Mouse (Mus musculus) heart, embryonic 14.5 days (tissue): ENCODE results near the gene Tpcn2. TPM values are rescaled to one million over a fixed set of nuclear protein-coding genes. Genes with fewer than 3 reads are reported as not detected.

ENCODE experiments used
- ATAC-seq: fragments of 200-750 bp; cut with Nextera tagmentation; 2 replicates; pipeline ENCODE4 v1.8.0; 2017; ENCODE audit warnings: low read depth, moderate TSS enrichment; ENCODE audit not compliant: insufficient number of reproducible peaks, insufficient read depth, low FRiP score
- H3K27ac ChIP-seq, 2 experiments: fragments of 200-500 bp in 1 of 2; fragments of 300-500 bp in 1 of 2; sonication (generic) in 1 of 2; replicated peaks in 1 of 2; 2 replicates each; pipeline ENCODE4 v1.5.1; 2012 to 2014; ENCODE audit warnings: low read depth in 2 of 2, low read length in 2 of 2, control low read depth in 1 of 2, mild to moderate bottlenecking in 1 of 2, mixed read lengths in 1 of 2; ENCODE audit not compliant: control insufficient read depth in 1 of 2, insufficient read depth in 1 of 2
- H3K27me3 ChIP-seq: fragments of 300-500 bp; sonication (generic); 2 replicates; pipeline ENCODE4 v1.6.1; 2014; ENCODE audit warnings: mild to moderate bottlenecking, low read length, control low read depth; ENCODE audit not compliant: control insufficient read depth, insufficient read depth
- H3K36me3 ChIP-seq: fragments of 300-500 bp; sonication (generic); 2 replicates; pipeline ENCODE4 v1.6.1; 2014; ENCODE audit warnings: mild to moderate bottlenecking, control low read depth, low read length, mixed read lengths; ENCODE audit not compliant: control insufficient read depth, insufficient read depth
- H3K4me1 ChIP-seq, 2 experiments: fragments of 200-500 bp in 1 of 2; fragments of 300-500 bp in 1 of 2; sonication (generic) in 1 of 2; 2 replicates each; pipeline ENCODE4 v1.6.1; 2012 to 2014; ENCODE audit warnings: low read length in 2 of 2, control low read depth in 1 of 2, mixed read lengths in 1 of 2; ENCODE audit not compliant: control insufficient read depth in 2 of 2, insufficient read depth in 2 of 2
- H3K4me2 ChIP-seq: fragments of 300-500 bp; sonication (generic); 2 replicates; pipeline ENCODE4 v1.6.1; 2014; ENCODE audit warnings: mild to moderate bottlenecking, low read length
- H3K4me3 ChIP-seq, 2 experiments: fragments of 200-500 bp in 1 of 2; fragments of 300-500 bp in 1 of 2; sonication (generic) in 1 of 2; 2 replicates each; pipeline ENCODE4 v1.5.1; 2012 to 2014; ENCODE audit warnings: low read length in 2 of 2, mild to moderate bottlenecking in 2 of 2, control low read depth in 1 of 2, low read depth in 1 of 2, moderate library complexity in 1 of 2; ENCODE audit not compliant: control insufficient read depth in 1 of 2, insufficient read depth in 1 of 2
- H3K9ac ChIP-seq: fragments of 300-500 bp; sonication (generic); 2 replicates; pipeline ENCODE4 v1.6.1; 2014; ENCODE audit warnings: mild to moderate bottlenecking, low read length
- H3K9me3 ChIP-seq: fragments of 300-500 bp; sonication (generic); 2 replicates; pipeline ENCODE4 v1.6.1; 2016; ENCODE audit warnings: low read length, control low read depth; ENCODE audit not compliant: control insufficient read depth
- WGBS: fragments of 180-500 bp; shearing (Covaris S2); extraction: QIAGEN DNeasy Blood & Tissue Kit; methylation state at CpG from one replicate; pipeline ENCODE4 v1.1.7; 2014; 5-methylcytosine and 5-hydroxymethylcytosine counted together
- polyA plus RNA-seq: library from polyadenylated mRNA; unstranded; fragments of >200 nt; fragmentation: Nextera tagmentation; extraction: Ambion mirVana; gene quantifications from 2 replicates; pipeline ENCODE4 v1.2.1, GENCODE M21; 2014

Gene Tpcn2
- polyA plus RNA-seq, 1 experiment from 2014 or later, result 2.4 TPM

DNA sequence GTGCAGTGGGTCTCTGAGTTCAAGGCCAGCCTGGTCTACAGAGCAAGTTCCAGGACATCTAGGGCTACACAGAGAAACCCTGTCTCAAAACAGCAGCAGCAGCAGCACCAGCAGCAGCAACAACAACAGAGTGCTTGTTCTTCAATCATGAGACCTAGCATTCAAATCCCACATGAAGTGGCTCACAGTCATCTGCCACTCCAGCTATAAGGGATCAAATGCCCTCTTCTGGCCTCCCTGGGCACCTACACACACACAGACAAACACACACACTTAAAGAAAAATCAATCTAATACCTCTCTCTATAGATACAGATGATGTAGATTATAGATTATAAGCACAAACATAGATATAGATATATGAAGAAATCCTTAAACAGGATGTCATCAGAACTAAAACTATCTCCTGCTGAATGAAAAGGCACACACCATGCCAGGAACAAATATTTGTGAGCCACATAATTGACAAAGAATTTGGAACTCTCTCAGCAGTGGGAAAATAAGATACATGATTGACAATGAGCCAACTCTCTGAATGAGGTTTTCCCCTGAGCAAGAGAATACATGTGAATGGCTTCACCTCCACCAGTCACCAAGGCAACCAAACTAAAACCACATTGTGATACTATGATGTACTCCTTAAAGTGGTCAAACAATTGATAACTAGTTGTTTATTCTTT lies 137.4 kb downstream of the Tpcn2 start:
- no peak for ATAC-seq
- no peaks in the 10 kb centered on the region for H3K4me1 ChIP-seq
- no peak overlapping the region for H3K4me3 ChIP-seq
- no peaks in the 10 kb centered on the region for H3K36me3 ChIP-seq
- H3K27me3 ChIP-seq, result no peaks in the 10 kb centered on the region
- H3K9ac ChIP-seq, result no peak overlapping the region
- no peaks in the 10 kb centered on the region for H3K9me3 ChIP-seq
- H3K27ac ChIP-seq, result no peak overlapping the region
- H3K4me2 ChIP-seq, result no peak overlapping the region

GRCm38 (mm10) chr7:145143502-145144070 lies 140.2 kb downstream of the Tpcn2 start:
- WGBS, result 47% methylated on average over 3 of the region's 3 CpGs
- Histone ChIP-seq H3K9ac (no peak overlapping the region), H3K27me3 (no peaks in the 10 kb centered on the region), H3K36me3 (no peaks in the 10 kb centered on the region), H3K27ac (no peak overlapping the region), H3K4me3 (no peak overlapping the region), H3K4me2 (no peak overlapping the region), H3K9me3 (no peaks in the 10 kb centered on the region), H3K4me1 (no peaks in the 10 kb centered on the region)
- no peak for ATAC-seq

- H3K4me3 ChIP-seq, result no peak overlapping the region
- H3K9me3 ChIP-seq, result 0 out of 2 replicates have a peak, but pooled peaks cover 4% of the 10 kb centered on the region
- no peak overlapping the region for H3K4me2 ChIP-seq
- no peaks in the 10 kb centered on the region for H3K36me3 ChIP-seq
- H3K27me3 ChIP-seq, result no peaks in the 10 kb centered on the region
- ATAC-seq, result no peak
- no peaks in the 10 kb centered on the region for H3K4me1 ChIP-seq
- H3K9ac ChIP-seq, result no peak overlapping the region
- WGBS, result 50% methylated on average over 2 of the region's 2 CpGs
- H3K27ac ChIP-seq, result no peak overlapping the region
Measured at GRCm38 (mm10) chr7:145140656-145141055, 143.2 kb downstream of the Tpcn2 start.

- no peaks in the 10 kb centered on the region for H3K27me3 ChIP-seq
- 81% methylated on average over 3 of the region's 3 CpGs for WGBS
- H3K4me2 ChIP-seq, result no peak overlapping the region
- ATAC-seq, result no peak
- no peak overlapping the region for H3K4me3 ChIP-seq
- H3K9ac ChIP-seq, result no peak overlapping the region
- H3K9me3 ChIP-seq, result 0 out of 2 replicates have a peak, but pooled peaks cover 4% of the 10 kb centered on the region
- no peaks in the 10 kb centered on the region for H3K4me1 ChIP-seq
- H3K36me3 ChIP-seq, result no peaks in the 10 kb centered on the region
- H3K27ac ChIP-seq, result no peak overlapping the region
Measured at GRCm38 (mm10) chr7:145139576-145139975, 144.2 kb downstream of the Tpcn2 start.

DNA sequence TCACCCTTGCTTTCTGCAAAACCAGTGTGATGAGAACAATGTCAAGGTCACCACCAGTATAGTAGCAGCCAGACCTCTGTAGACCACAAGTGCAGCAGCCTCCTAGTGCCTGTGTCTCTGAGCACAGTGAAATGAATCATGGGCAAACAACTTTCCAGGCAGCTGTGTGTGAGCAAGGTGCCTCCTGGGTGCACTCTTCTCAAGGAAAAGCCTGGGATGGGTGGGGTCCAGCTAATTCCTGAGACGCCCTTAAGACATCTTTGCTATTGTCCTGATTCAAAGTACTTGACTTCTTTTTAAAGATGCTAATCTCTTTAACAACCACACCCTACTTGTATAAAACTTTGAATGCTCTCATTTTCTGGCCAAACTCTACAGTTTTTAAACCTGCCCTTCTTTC lies 144.7 kb downstream of the Tpcn2 start:
- Histone ChIP-seq H3K27ac (no peak overlapping the region), H3K4me3 (no peak overlapping the region), H3K27me3 (no peaks in the 10 kb centered on the region), H3K4me1 (no peaks in the 10 kb centered on the region), H3K9me3 (0 out of 2 replicates have a peak, but pooled peaks cover 4% of the 10 kb centered on the region), H3K36me3 (no peaks in the 10 kb centered on the region), H3K9ac (no peak overlapping the region), H3K4me2 (no peak overlapping the region)
- ATAC-seq, result no peak
- 89% methylated on average over 1 of the region's 1 CpGs for WGBS

DNA sequence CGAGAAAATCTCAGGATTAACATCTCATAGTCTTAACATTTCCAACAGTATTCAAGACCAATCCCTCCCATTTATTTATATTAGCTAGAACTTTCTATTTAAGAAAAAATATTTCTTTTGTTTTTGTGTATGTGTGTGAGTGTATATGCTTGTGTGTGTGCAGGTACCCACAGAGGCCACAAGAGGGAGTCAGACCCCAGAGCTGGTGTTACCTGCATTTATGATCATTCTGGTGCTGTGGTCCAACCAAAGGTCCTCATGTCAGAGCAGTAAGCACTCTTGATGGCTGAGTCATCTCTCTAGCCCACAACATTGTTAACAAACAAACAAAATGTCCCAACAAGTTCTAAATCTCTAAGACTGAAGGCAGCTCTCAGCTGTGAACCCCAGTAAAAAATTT lies 145.9 kb downstream of the Tpcn2 start:
- H3K36me3 ChIP-seq, result no peaks in the 10 kb centered on the region
- H3K9me3 ChIP-seq, result 0 out of 2 replicates have a peak, but pooled peaks cover 4% of the 10 kb centered on the region
- no peaks in the 10 kb centered on the region for H3K27me3 ChIP-seq
- 76% methylated on average over 1 of the region's 1 CpGs for WGBS
- H3K4me2 ChIP-seq, result no peak overlapping the region
- no peak overlapping the region for H3K4me3 ChIP-seq
- no peak for ATAC-seq
- H3K9ac ChIP-seq, result no peak overlapping the region
- H3K27ac ChIP-seq, result no peak overlapping the region
- H3K4me1 ChIP-seq, result no peaks in the 10 kb centered on the region

DNA sequence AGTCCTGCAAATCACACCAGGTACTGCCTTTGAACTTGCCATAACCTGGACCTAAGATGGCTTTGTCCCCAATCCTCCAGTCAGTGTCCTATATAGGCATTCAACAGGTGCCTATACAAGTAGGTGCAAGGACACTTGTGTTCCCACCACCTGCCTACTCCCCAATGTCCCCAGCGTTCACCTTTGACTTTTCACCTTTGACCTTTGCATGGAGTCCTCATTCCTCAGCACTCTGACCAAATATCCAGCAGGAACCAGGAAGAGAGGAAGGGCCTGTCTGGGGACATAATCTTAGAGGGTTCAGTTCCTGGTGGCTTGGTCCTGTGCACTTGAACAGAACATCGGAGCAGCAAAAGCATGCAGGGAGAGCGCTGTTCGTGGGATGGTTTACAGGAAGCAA lies 147.0 kb downstream of the Tpcn2 start:
- no peak for ATAC-seq
- Histone ChIP-seq H3K36me3 (no peaks in the 10 kb centered on the region), H3K4me2 (no peak overlapping the region), H3K27ac (no peak overlapping the region), H3K4me1 (no peaks in the 10 kb centered on the region), H3K9ac (no peak overlapping the region), H3K27me3 (no peaks in the 10 kb centered on the region), H3K4me3 (no peak overlapping the region), H3K9me3 (0 out of 2 replicates have a peak, but pooled peaks cover 4% of the 10 kb centered on the region)
- 78% methylated on average over 4 of the region's 4 CpGs for WGBS
